Mouse (Mus musculus) duodenum, adult 2 months (tissue): ENCODE measurements around the gene Vma21. TPM values are rescaled to one million over a fixed set of nuclear protein-coding genes. Genes with fewer than 3 reads are reported as not detected.

Experiments
- polyA plus RNA-seq: library from polyadenylated mRNA; depleted of rRNA; stranded (reverse); fragments of >200 nt; gene quantifications from 2 replicates; pipeline ENCODE4 v1.2.3, GENCODE M21; 2012; ENCODE audit warnings: low replicate concordance; rRNA removed

Vma21 gene
- polyA plus RNA-seq, result 0.85 and 1.6 TPM in 2 replicates

GRCm38 (mm10) chrX:71815631-71816345 is at the start of gene Vma21:
Gene Vma21 (plus strand): TSS chrX:71815924.

Other genes with a start within 250 kb of the Vma21 start
- gene Gpr50, start 152.3 kb upstream of the Vma21 start, polyA plus RNA-seq, result not detected in 2 replicates
- not detected in 2 replicates for gene Gm1141, start 105.1 kb downstream of the Vma21 start, polyA plus RNA-seq
- 0.11 and 0.19 TPM in 2 replicates for gene Prrg3, start 146.7 kb downstream of the Vma21 start, polyA plus RNA-seq
- not detected in 2 replicates for gene Fate1, start 157.1 kb downstream of the Vma21 start, polyA plus RNA-seq
- gene Cnga2, start 175.9 kb downstream of the Vma21 start, polyA plus RNA-seq, result not detected in 2 replicates